Mouse (Mus musculus): ENCODE data around the gene Man1c1. TPM values are rescaled to one million over a fixed set of nuclear protein-coding genes. Genes with fewer than 3 reads are reported as not detected.
A peak's percentile ranks its signal among the peaks of the same experiment; 100 is the strongest.

Man1c1 gene
- total RNA-seq, 2 experiments from 2014 or later, result 12.2 to 13.7 TPM

- DNase-seq, result peak; percentile 65
- intact Hi-C loops (cut with DNase I), result no loop called here
Observed at GRCm38 (mm10) chr4:134677556-134678508, 26.3 kb downstream of the Man1c1 start.

GRCm38 (mm10) chr4:134675800-134676199 lies 28.3 kb downstream of the Man1c1 start:
- intact Hi-C loops (cut with DNase I), result no loop called here

GRCm38 (mm10) chr4:134674970-134675369 lies 29.1 kb downstream of the Man1c1 start:
- intact Hi-C loops (cut with DNase I), result no loop called here
- DNase-seq, result no peak

More at GRCm38 (mm10) chr4:134675800-134676199, 28.3 kb downstream of the Man1c1 start:
- DNase-seq, result no peak

- DNase-seq, result peak; percentile 90
Observed at GRCm38 (mm10) chr4:134673882-134674463, 30.1 kb downstream of the Man1c1 start.

GRCm38 (mm10) chr4:134673151-134673550 lies 30.9 kb downstream of the Man1c1 start:
- intact Hi-C loops (cut with DNase I), result no loop called here
- no peak for DNase-seq

More at GRCm38 (mm10) chr4:134673882-134674463, 30.1 kb downstream of the Man1c1 start:
- intact Hi-C loops (cut with DNase I), result no loop called here

GRCm38 (mm10) chr4:134672326-134672725 lies 31.8 kb downstream of the Man1c1 start:
- intact Hi-C loops (cut with DNase I), result no loop called here
- DNase-seq, result no peak

- intact Hi-C loops (cut with DNase I), result no loop called here
- DNase-seq, result no peak
Observed at GRCm38 (mm10) chr4:134671660-134672173, 32.4 kb downstream of the Man1c1 start.

- DNase-seq, result no peak
- intact Hi-C loops (cut with DNase I), result no loop called here
Observed at GRCm38 (mm10) chr4:134669742-134670354, 34.2 kb downstream of the Man1c1 start.

GRCm38 (mm10) chr4:134668355-134669028 lies 35.6 kb downstream of the Man1c1 start:
- DNase-seq, result no peak
- intact Hi-C loops (cut with DNase I), result no loop called here

- no peak for DNase-seq
- intact Hi-C loops (cut with DNase I), result no loop called here
Observed at GRCm38 (mm10) chr4:134666391-134666790, 37.7 kb downstream of the Man1c1 start.

- intact Hi-C loops (cut with DNase I), result no loop called here
- no peak for DNase-seq
Observed at GRCm38 (mm10) chr4:134663052-134663451, 41.0 kb downstream of the Man1c1 start.

GRCm38 (mm10) chr4:134660630-134661183 lies 43.4 kb downstream of the Man1c1 start:
- intact Hi-C loops (cut with DNase I), result no loop called here
- DNase-seq, result no peak

- intact Hi-C loops (cut with DNase I), result no loop called here
- no peak for DNase-seq
Observed at GRCm38 (mm10) chr4:134659354-134660301, 44.5 kb downstream of the Man1c1 start.

- intact Hi-C loops (cut with DNase I), result no loop called here
- peak; percentile 60 for DNase-seq
Observed at GRCm38 (mm10) chr4:134657473-134657872, 46.6 kb downstream of the Man1c1 start.

GRCm38 (mm10) chr4:134654391-134654790 lies 49.7 kb downstream of the Man1c1 start:
- DNase-seq, result no peak
- intact Hi-C loops (cut with DNase I), result no loop called here

GRCm38 (mm10) chr4:134652720-134653119 lies 51.4 kb downstream of the Man1c1 start:
- DNase-seq, result no peak
- intact Hi-C loops (cut with DNase I), result no loop called here

GRCm38 (mm10) chr4:134652151-134652550 lies 51.9 kb downstream of the Man1c1 start:
- no peak for DNase-seq
- intact Hi-C loops (cut with DNase I), result no loop called here

- peak; percentile 68 for DNase-seq
- intact Hi-C loops (cut with DNase I), result no loop called here
Observed at GRCm38 (mm10) chr4:134651358-134651757, 52.7 kb downstream of the Man1c1 start.
